Mouse (Mus musculus) hindbrain, embryonic 11.5 days (tissue): ENCODE data around the gene Gnpda2. TPM values are rescaled to one million over a fixed set of nuclear protein-coding genes. Genes with fewer than 3 reads are reported as not detected.

Source experiments
- ATAC-seq: fragments of 200-750 bp; cut with Nextera tagmentation; 2 replicates; pipeline ENCODE4 v1.8.0; 2017; ENCODE audit warnings: mild to moderate bottlenecking, moderate TSS enrichment, moderate library complexity; ENCODE audit not compliant: low FRiP score
- DNase-seq: peaks from one replicate; pipeline ENCODE4 v3.0.0-alpha.2; 2015; ENCODE audit warnings: low spot score
- H3K27ac ChIP-seq: fragments of 300-500 bp; sonication (generic); 2 replicates; pipeline ENCODE4 v1.5.1; 2014; ENCODE audit warnings: mild to moderate bottlenecking, low read depth, low read length
- H3K27me3 ChIP-seq: fragments of 300-500 bp; sonication (generic); 2 replicates; pipeline ENCODE4 v1.6.1; 2014; ENCODE audit warnings: mild to moderate bottlenecking, low read length, moderate library complexity, mixed read lengths; ENCODE audit not compliant: control insufficient read depth, insufficient read depth
- H3K36me3 ChIP-seq: fragments of 300-500 bp; sonication (generic); 2 replicates; pipeline ENCODE4 v1.6.1; 2014; ENCODE audit warnings: mild to moderate bottlenecking, low read length, moderate library complexity, mixed read lengths; ENCODE audit not compliant: control insufficient read depth, insufficient read depth
- H3K4me1 ChIP-seq: fragments of 300-500 bp; sonication (generic); replicated peaks from 2 replicates; pipeline ENCODE4 v1.6.1; 2014; ENCODE audit warnings: low read length, mixed read lengths; ENCODE audit not compliant: control insufficient read depth, insufficient read depth
- H3K4me2 ChIP-seq: fragments of 300-500 bp; sonication (generic); replicated peaks from 2 replicates; pipeline ENCODE4 v1.6.1; 2014; ENCODE audit warnings: mild to moderate bottlenecking, low read depth, low read length
- H3K4me3 ChIP-seq: fragments of 300-500 bp; sonication (generic); 2 replicates; pipeline ENCODE4 v1.5.1; 2014; ENCODE audit warnings: low read depth, low read length
- H3K9ac ChIP-seq: fragments of 300-500 bp; sonication (generic); 2 replicates; pipeline ENCODE4 v1.6.1; 2014; ENCODE audit warnings: low read depth, low read length
- H3K9me3 ChIP-seq: fragments of 300-500 bp; sonication (generic); 2 replicates; pipeline ENCODE4 v1.6.1; 2016; ENCODE audit warnings: low read length; ENCODE audit not compliant: control insufficient read depth
- WGBS: fragments of 180-500 bp; shearing (Covaris S2); extraction: QIAGEN DNeasy Blood & Tissue Kit; methylation state at CpG from one replicate; pipeline ENCODE4 v1.1.7; 2014; 5-methylcytosine and 5-hydroxymethylcytosine counted together
- polyA plus RNA-seq: library from polyadenylated mRNA; unstranded; fragments of >200 nt; fragmentation: Nextera tagmentation; extraction: Ambion mirVana; gene quantifications from 2 replicates; pipeline ENCODE4 v1.2.1, GENCODE M21; 2014

The Gnpda2 gene
- 28.8 and 30.8 TPM in 2 replicates for polyA plus RNA-seq

DNA sequence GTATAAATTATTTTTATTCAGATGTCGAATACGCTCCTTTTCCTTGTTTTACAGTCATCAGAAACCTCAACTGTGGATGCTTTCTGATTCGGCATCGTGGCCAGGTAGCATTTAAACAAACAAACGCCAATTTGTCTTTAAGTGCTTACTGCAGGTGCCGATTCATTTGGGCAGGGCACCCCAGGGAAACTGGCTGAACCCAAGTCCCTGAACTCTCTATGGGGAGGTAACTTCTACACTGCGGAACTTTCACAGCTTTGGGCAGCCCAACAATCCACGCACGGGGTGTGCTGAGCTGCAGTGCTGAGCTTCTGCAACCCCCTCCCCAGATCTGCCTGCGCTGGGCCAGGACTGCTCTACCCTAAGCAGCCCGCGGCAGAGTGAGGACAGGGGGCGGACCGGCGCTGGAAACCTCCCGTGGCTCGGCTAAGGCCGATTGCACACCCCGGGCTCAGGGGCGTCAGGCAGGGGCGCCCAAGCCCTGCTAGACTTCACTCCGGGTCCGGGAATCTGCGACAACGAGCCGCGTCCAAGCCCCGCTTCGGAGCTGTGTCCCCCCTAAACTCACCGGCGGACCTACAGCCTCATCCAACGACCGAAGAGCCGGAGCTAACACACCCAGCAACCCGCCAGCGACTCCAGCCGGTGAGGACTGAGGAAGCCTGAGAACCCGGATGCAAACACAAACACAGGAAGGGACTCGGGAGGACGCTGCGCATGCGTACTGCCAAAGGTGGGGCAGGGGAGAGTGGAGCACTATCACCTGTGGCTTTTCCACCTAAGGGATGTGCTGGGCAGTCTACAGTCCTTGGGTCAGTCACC lies at the start of gene Gnpda2:
Gene Gnpda2 (minus strand): TSS at position 701 of the 822 bp plus-strand sequence.
- DNase-seq (peak; percentile 92), ATAC-seq (peak; percentile 97)
- Histone ChIP-seq H3K27me3 (no peaks in the 10 kb centered on the region), H3K9me3 (no peaks in the 10 kb centered on the region), H3K36me3 (no peaks in the 10 kb centered on the region), H3K4me2 (peak within 1 kb of the TSS; percentile 71), H3K9ac (peak within 1 kb of the TSS; percentile 91), H3K27ac (peak within 1 kb of the TSS; percentile 85), H3K4me1 (no peaks in the 10 kb centered on the region), H3K4me3 (peak within 1 kb of the TSS; percentile 54)
- 4% methylated on average over 42 of the region's 42 CpGs for WGBS

GRCm38 (mm10) chr5:69634766-69635165 lies 42.6 kb upstream of the Gnpda2 start:
- H3K9me3 ChIP-seq, result no peaks in the 10 kb centered on the region
- no peaks in the 10 kb centered on the region for H3K4me1 ChIP-seq
- WGBS, result 83% methylated on average over 4 of the region's 4 CpGs
- no peak overlapping the region for H3K4me3 ChIP-seq
- H3K27me3 ChIP-seq, result no peaks in the 10 kb centered on the region
- no peak overlapping the region for H3K27ac ChIP-seq
- DNase-seq (no peak), ATAC-seq (no peak)
- H3K4me2 ChIP-seq, result no peak overlapping the region
- no peaks in the 10 kb centered on the region for H3K36me3 ChIP-seq
- no peak overlapping the region for H3K9ac ChIP-seq

DNA sequence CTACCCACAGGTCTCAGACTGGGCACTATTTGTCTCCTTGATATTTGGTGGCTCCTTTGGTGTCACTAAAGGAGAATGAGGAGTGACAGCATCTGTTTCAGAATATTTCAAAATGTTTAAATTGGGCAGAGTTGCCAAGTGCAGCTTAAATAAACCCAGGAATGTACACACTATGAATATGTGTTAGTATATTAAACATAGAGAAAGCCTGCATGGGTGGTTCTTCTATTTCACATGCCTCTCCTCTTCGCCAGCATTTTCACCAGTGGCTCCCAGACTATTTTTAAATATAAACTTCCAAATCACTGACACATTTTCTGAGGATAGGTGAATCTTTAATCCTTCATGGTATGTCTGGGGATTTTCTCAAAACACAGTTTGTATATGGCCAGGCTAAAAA lies 28.8 kb upstream of the Gnpda2 start:
- no peak for DNase-seq
- H3K4me3 ChIP-seq, result no peak overlapping the region
- no peaks in the 10 kb centered on the region for H3K9me3 ChIP-seq
- 93% methylated on average over 1 of the region's 1 CpGs for WGBS
- H3K4me2 ChIP-seq, result no peak overlapping the region
- H3K36me3 ChIP-seq, result no peaks in the 10 kb centered on the region
- no peaks in the 10 kb centered on the region for H3K27me3 ChIP-seq
- no peaks in the 10 kb centered on the region for H3K4me1 ChIP-seq
- no peak overlapping the region for H3K27ac ChIP-seq
- no peak for ATAC-seq
- no peak overlapping the region for H3K9ac ChIP-seq

DNA sequence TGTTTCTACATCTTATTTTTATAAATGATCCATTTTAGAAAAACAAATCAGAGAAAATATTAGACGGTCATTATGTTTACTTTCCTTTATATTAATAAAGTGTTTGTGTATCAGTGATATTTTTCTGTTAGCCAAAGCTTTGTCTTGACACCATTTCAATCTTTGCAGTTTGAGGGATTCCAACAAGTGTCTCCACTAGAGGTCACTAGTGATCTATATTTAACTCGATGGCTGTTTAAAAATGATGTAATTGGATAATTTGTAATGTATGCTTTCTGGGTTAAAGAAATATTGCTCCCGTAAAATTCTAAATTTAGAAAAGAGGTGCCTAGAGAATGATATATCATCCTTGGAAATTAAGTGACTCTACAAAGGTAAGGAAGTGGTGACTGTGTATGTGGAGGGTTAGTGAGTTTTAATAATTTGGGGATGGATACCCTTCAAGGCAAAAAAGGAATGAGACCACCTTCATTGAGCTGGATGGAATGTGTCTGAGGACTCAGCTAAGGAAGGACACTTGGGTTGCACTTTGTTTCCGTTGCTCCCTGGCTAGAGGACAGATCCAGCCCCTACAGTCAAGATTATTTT lies 21.2 kb upstream of the Gnpda2 start:
- Histone ChIP-seq H3K27me3 (no peaks in the 10 kb centered on the region), H3K4me1 (no peaks in the 10 kb centered on the region), H3K27ac (no peak overlapping the region), H3K36me3 (no peaks in the 10 kb centered on the region), H3K9ac (no peak overlapping the region), H3K9me3 (no peaks in the 10 kb centered on the region), H3K4me2 (no peak overlapping the region), H3K4me3 (no peak overlapping the region)
- DNase-seq (peak; percentile 63), ATAC-seq (peak; percentile 54; the same call in 1 of the 2 replicates)
- WGBS, result 33% methylated on average over 4 of the region's 4 CpGs

DNA sequence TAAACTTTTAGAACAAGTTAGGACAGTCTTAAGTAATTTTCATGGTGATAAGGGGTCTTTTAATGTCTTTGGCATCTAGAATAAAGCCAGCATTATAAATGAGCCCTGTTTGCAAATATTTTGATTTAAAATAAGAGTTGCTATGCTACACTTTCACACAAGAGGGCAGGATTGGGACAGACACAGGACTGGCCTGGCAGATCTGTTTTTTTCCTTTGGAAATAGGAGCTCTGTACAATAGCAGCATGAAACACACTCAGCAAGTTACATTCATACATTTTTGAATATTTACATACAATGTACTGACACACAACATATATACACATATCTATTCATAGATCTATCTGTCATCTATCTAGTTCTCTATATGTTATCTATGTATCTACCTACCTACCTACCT lies 8.9 kb upstream of the Gnpda2 start:
- Histone ChIP-seq H3K36me3 (no peaks in the 10 kb centered on the region), H3K9me3 (no peaks in the 10 kb centered on the region), H3K4me1 (no peaks in the 10 kb centered on the region), H3K27ac (no peak overlapping the region), H3K27me3 (no peaks in the 10 kb centered on the region), H3K4me2 (no peak overlapping the region), H3K4me3 (no peak overlapping the region), H3K9ac (no peak overlapping the region)
- peak; percentile 31 for DNase-seq
- 0 out of 2 replicates have a peak, but pooled peaks have one; percentile 30 for ATAC-seq

DNA sequence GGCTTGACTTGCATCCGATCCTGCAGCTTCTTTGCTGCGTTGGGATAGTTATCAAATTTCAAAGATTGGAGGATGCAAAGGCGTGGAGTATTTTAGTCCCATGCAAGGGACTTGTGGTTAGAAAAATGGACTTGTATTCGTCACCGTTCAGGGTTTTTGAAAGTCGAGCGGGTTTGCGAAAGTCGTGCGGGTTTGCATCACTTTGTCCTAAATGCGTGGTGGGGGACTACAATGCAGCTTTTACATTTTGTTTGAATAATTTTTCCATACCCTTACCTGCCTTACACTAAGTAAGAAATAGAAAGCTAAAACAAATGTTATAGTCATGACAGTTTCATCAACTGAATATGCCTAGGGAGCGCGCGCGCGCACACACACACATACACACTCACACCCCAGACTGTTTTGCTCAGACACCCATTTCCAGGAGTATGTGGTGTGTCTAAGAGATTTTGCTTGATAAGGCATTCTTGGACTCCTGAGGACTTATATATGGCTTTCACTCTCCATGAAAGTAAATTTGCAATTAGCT lies 34.7 kb downstream of the Gnpda2 start:
- peak overlapping the region; percentile 95 for H3K9ac ChIP-seq
- 11% methylated on average over 16 of the region's 16 CpGs for WGBS
- H3K27me3 ChIP-seq, result no peaks in the 10 kb centered on the region
- H3K4me3 ChIP-seq, result peak overlapping the region; percentile 86
- H3K4me2 ChIP-seq, result peak overlapping the region; percentile 35
- H3K9me3 ChIP-seq, result no peaks in the 10 kb centered on the region
- DNase-seq, result peak; percentile 62
- no peaks in the 10 kb centered on the region for H3K36me3 ChIP-seq
- no peak overlapping the region for H3K27ac ChIP-seq
- peak; percentile 15 for ATAC-seq
- H3K4me1 ChIP-seq, result no peaks in the 10 kb centered on the region

DNA sequence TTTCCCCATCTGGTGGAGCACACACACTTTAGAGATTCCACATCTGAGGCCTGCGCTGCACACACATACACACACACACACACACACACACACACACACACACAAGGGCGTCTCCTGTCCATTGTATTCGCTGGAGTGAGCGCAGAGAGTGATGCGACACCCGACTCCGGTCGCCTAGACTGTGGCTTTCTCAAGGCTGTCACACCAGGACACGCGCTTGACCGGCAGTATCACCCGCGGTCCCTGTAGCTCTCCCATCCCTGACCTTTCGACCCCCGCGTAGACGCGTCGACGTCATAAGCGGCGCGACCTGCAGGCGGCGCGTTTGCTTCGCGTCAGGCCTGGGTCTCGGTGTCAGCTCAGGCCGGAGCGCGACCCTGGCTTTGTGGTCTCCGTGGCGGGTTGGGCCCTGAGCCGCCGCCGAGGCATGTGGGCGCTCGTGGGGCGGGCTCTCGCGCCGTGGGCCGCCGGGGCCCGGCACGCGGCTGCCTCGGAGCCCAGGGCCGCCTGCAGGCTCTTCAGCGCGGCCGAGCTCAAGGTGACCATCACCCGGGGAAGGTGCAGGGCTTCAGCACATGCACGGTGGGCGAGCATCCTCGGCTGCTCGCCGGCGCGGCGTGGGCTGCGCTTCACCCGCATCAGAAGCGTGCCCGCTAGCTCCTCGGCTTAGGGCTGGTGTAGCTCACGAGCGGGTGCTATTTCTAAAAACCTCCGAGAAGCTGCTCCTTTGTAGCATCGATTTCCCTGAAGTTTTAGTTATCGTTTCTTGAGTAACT lies 35.3 kb downstream of the Gnpda2 start, which contains the start of gene Guf1:
Gene Guf1 (plus strand): TSS at position 296 of the 776 bp plus-strand sequence.
- Histone ChIP-seq H3K27ac (peak within 1 kb of the TSS; percentile 88), H3K4me2 (peak within 1 kb of the TSS; percentile 35), H3K9ac (peak within 1 kb of the TSS; percentile 95), H3K27me3 (no peaks in the 10 kb centered on the region), H3K4me1 (no peaks in the 10 kb centered on the region), H3K9me3 (no peaks in the 10 kb centered on the region), H3K4me3 (peak within 1 kb of the TSS; percentile 86), H3K36me3 (no peaks in the 10 kb centered on the region)
- DNase-seq (peak; percentile 96), ATAC-seq (peak; percentile 95)
- under 1% methylated on average over 72 of the region's 72 CpGs for WGBS

DNA sequence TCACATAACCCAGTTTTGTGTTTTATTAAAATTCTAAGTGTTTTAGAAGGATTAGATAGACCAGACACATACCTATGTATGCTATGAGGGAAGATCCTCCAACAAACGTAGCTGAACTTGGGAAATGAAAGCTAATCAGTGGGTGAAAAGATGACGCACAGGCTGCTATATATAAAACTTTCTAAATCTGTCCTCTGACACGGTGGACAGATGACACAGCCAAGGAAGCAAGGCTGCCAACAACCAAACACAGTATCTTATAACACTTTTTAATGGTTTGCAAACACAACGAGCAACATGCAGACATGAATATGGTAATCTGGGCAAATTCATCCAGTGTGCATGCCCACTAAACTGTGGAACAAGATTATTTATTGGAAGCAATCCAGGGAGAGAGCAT lies 49.7 kb downstream of the Gnpda2 start, which contains the start of gene Yipf7:
Gene Yipf7 (minus strand): TSS at position 160 of the 400 bp plus-strand sequence.
- Histone ChIP-seq H3K27me3 (no peaks in the 10 kb centered on the region), H3K27ac (no peak within 1 kb of the TSS), H3K36me3 (no peaks in the 10 kb centered on the region), H3K4me2 (no peak within 1 kb of the TSS), H3K9me3 (no peaks in the 10 kb centered on the region), H3K4me1 (no peaks in the 10 kb centered on the region), H3K9ac (no peak within 1 kb of the TSS), H3K4me3 (no peak within 1 kb of the TSS)
- ATAC-seq (no peak), DNase-seq (no peak)
- 84% methylated on average over 4 of the region's 4 CpGs for WGBS
